Mouse (Mus musculus) testis, adult 10 weeks (tissue): ENCODE results near the gene 2900011O08Rik. TPM values are rescaled to one million over a fixed set of nuclear protein-coding genes. Genes with fewer than 3 reads are reported as not detected.

Experiments
- polyA plus RNA-seq: library from polyadenylated mRNA; stranded (reverse); fragments of 350-450 nt; fragmentation: Illumina TruSeq; extraction: RNeasy Lipid Tissue Mini Kit (QIAGEN cat#74804); gene quantifications from one replicate; pipeline ENCODE4 v1.2.3, GENCODE M21; 2014; ENCODE audit warnings: low read depth, low replicate concordance

Gene 2900011O08Rik
- polyA plus RNA-seq: 6.0 TPM

GRCm38 (mm10) chr16:13986574-13987478, at the start of gene 2900011O08Rik, which contains the start of gene Ifitm7:
Gene 2900011O08Rik, plus strand, starts transcription at chr16:13986604.
Gene Ifitm7, minus strand, starts transcription at chr16:13986888.

Other genes starting within 250 kb of the 2900011O08Rik start
- gene Rrn3, start 205.9 kb upstream of the 2900011O08Rik start, polyA plus RNA-seq: 21.7 TPM
- gene Ntan1, start 167.8 kb upstream of the 2900011O08Rik start, polyA plus RNA-seq: 60.4 TPM
- 286 TPM for gene Pdxdc1, start 83.5 kb upstream of the 2900011O08Rik start, polyA plus RNA-seq
- gene Mpv17l, start 83.4 kb upstream of the 2900011O08Rik start, polyA plus RNA-seq: 4.1 TPM
- gene Ifitm7, start 284 bp downstream of the 2900011O08Rik start, polyA plus RNA-seq: 20.7 TPM
- 10.7 TPM for gene Nde1, start 176.7 kb downstream of the 2900011O08Rik start, polyA plus RNA-seq
- 39.5 TPM for gene Marf1, start 176.7 kb downstream of the 2900011O08Rik start, polyA plus RNA-seq